Mouse (Mus musculus) liver, embryonic 16.5 days (tissue): ENCODE measurements around the gene Vmn2r89. TPM values are rescaled to one million over a fixed set of nuclear protein-coding genes. Genes with fewer than 3 reads are reported as not detected.
"Not testable (repeated sequence)": the region's sequence is repeated elsewhere in the genome, so short reads cannot be mapped to it uniquely, and the experiment has no call there.

Source experiments
- ATAC-seq: fragments of 200-750 bp; cut with Nextera tagmentation; 2 replicates; pipeline ENCODE4 v1.8.0; 2017; ENCODE audit warnings: low read depth, mild to moderate bottlenecking, moderate number of reproducible peaks, moderate library complexity
- H3K27ac ChIP-seq: fragments of 300-500 bp; sonication (generic); 2 replicates; pipeline ENCODE4 v1.5.1; 2014; ENCODE audit warnings: mild to moderate bottlenecking, low read length
- H3K27me3 ChIP-seq: fragments of 300-500 bp; sonication (generic); 2 replicates; pipeline ENCODE4 v1.6.1; 2014; ENCODE audit warnings: low read depth, low read length, mixed read lengths; ENCODE audit not compliant: control insufficient read depth, insufficient read depth
- H3K36me3 ChIP-seq: fragments of 300-500 bp; sonication (generic); 2 replicates; pipeline ENCODE4 v1.6.1; 2014; ENCODE audit warnings: mild to moderate bottlenecking; ENCODE audit not compliant: control insufficient read depth, insufficient read depth
- H3K4me1 ChIP-seq: fragments of 300-500 bp; sonication (generic); 2 replicates; pipeline ENCODE4 v1.6.1; 2014; ENCODE audit warnings: low read depth, low read length, mixed read lengths; ENCODE audit not compliant: control insufficient read depth
- H3K4me2 ChIP-seq: fragments of 300-500 bp; sonication (generic); 2 replicates; pipeline ENCODE4 v1.6.1; 2014; ENCODE audit warnings: low read depth, low read length, mixed read lengths
- H3K4me3 ChIP-seq: fragments of 300-500 bp; sonication (generic); 2 replicates; pipeline ENCODE4 v1.5.1; 2014; ENCODE audit warnings: low read depth, mild to moderate bottlenecking, low read length
- H3K9ac ChIP-seq: fragments of 300-500 bp; sonication (generic); 2 replicates; pipeline ENCODE4 v1.6.1; 2014; ENCODE audit warnings: low read depth, low read length
- H3K9me3 ChIP-seq: fragments of 300-500 bp; sonication (generic); replicated peaks from 2 replicates; pipeline ENCODE4 v1.6.1; 2016; ENCODE audit warnings: low read length; ENCODE audit not compliant: control insufficient read depth
- WGBS: fragments of 180-500 bp; shearing (Covaris S2); extraction: QIAGEN DNeasy Blood & Tissue Kit; methylation state at CpG from one replicate; pipeline ENCODE4 v1.1.7; 2014; ENCODE audit not compliant: insufficient replicate concordance; 5-methylcytosine and 5-hydroxymethylcytosine counted together
- polyA plus RNA-seq: library from polyadenylated mRNA; unstranded; fragments of >200 nt; fragmentation: Nextera tagmentation; extraction: Ambion mirVana; gene quantifications from 2 replicates; pipeline ENCODE4 v1.2.1, GENCODE M21; 2015

Gene Vmn2r89
- polyA plus RNA-seq, 1 experiment from 2014 or later, result not detected

- H3K36me3 ChIP-seq, result no peaks in the 10 kb centered on the region
- no peak for ATAC-seq
- H3K27me3 ChIP-seq, result no peaks in the 10 kb centered on the region
- no peaks in the 10 kb centered on the region for H3K4me1 ChIP-seq
- no peaks in the 10 kb centered on the region for H3K9me3 ChIP-seq
- no peak overlapping the region for H3K9ac ChIP-seq
- no peak overlapping the region for H3K4me3 ChIP-seq
- 50% methylated on average over 5 of the region's 5 CpGs for WGBS
- no peak overlapping the region for H3K27ac ChIP-seq
- H3K4me2 ChIP-seq, result no peak overlapping the region
These were observed 30.5 kb downstream of the Vmn2r89 start for GRCm38 (mm10) chr14:51482051-51482715.

GRCm38 (mm10) chr14:51482971-51483381 is 31.3 kb downstream of the Vmn2r89 start:
- H3K27me3 ChIP-seq, H3K4me1 ChIP-seq, H3K36me3 ChIP-seq, H3K9ac ChIP-seq, H3K27ac ChIP-seq, ATAC-seq, H3K4me2 ChIP-seq, H3K9me3 ChIP-seq, H3K4me3 ChIP-seq: not testable (repeated sequence)
- 49% methylated on average over 10 of the region's 10 CpGs for WGBS

DNA sequence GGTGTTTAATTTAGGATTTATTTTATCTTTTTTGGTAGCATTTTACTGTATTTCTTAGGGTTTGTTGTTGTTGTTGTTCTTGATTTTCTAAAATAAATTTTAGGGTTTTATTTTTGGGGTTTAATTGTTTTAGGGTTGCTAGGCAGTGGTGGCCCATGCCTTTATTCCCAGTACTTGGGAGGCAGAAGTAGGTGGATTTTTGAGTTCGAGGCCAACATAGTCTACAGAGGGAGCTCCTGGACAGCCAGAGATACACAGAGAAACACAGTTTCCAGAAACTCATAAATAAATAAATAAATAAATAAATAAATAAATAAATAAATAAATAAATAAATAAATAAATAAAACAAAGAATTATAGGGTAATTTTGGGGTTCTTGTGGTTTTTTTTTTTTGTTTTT is 32.0 kb downstream of the Vmn2r89 start:
- Histone ChIP-seq H3K4me2 (no peak overlapping the region), H3K4me1 (no peaks in the 10 kb centered on the region), H3K4me3 (no peak overlapping the region), H3K27me3 (no peaks in the 10 kb centered on the region), H3K9ac (no peak overlapping the region), H3K36me3 (no peaks in the 10 kb centered on the region), H3K9me3 (no peaks in the 10 kb centered on the region), H3K27ac (no peak overlapping the region)
- ATAC-seq, result no peak
- 58% methylated on average over 1 of the region's 1 CpGs for WGBS

DNA sequence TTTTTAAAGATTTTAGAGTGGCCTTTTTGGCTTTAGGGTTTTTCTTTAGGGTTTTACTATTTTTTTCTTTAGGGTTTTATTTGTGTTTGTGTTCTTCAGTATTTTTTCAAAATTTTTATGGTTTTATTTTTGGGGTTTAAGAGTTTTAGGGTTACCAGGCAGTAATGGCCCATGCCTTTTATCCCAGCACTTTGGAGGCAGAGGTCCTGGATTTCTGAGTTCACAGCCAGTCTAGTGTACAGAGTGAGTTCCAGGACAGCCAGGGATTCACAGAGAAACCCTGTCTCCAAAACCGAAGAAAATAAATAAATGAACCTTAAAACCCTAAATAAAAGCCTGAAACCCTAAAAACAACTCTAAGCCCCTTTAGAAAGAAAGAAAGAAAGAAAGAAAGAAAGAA is 34.5 kb downstream of the Vmn2r89 start:
- Histone ChIP-seq H3K9me3 (no peaks in the 10 kb centered on the region), H3K36me3 (no peaks in the 10 kb centered on the region), H3K4me3 (no peak overlapping the region), H3K27me3 (no peaks in the 10 kb centered on the region), H3K4me2 (no peak overlapping the region), H3K27ac (no peak overlapping the region), H3K9ac (no peak overlapping the region), H3K4me1 (no peaks in the 10 kb centered on the region)
- ATAC-seq, result no peak
- WGBS, result 69% methylated on average over 1 of the region's 1 CpGs

GRCm38 (mm10) chr14:51495781-51496180 is 44.1 kb downstream of the Vmn2r89 start:
- WGBS, result 59% methylated on average over 2 of the region's 2 CpGs
- Histone ChIP-seq H3K27me3 (no peaks in the 10 kb centered on the region), H3K36me3 (no peaks in the 10 kb centered on the region), H3K4me1 (no peaks in the 10 kb centered on the region), H3K9me3 (no peaks in the 10 kb centered on the region), H3K9ac (no peak overlapping the region), H3K27ac (no peak overlapping the region), H3K4me2 (no peak overlapping the region), H3K4me3 (no peak overlapping the region)
- ATAC-seq, result no peak

GRCm38 (mm10) chr14:51496955-51497354 is 45.3 kb downstream of the Vmn2r89 start:
- no peak overlapping the region for H3K27ac ChIP-seq
- H3K9ac ChIP-seq, result no peak overlapping the region
- H3K4me1 ChIP-seq, result no peaks in the 10 kb centered on the region
- no peak overlapping the region for H3K4me2 ChIP-seq
- 54% methylated on average over 1 of the region's 1 CpGs for WGBS
- H3K4me3 ChIP-seq, result no peak overlapping the region
- no peaks in the 10 kb centered on the region for H3K36me3 ChIP-seq
- H3K27me3 ChIP-seq, result no peaks in the 10 kb centered on the region
- ATAC-seq, result no peak
- H3K9me3 ChIP-seq, result no peaks in the 10 kb centered on the region

DNA sequence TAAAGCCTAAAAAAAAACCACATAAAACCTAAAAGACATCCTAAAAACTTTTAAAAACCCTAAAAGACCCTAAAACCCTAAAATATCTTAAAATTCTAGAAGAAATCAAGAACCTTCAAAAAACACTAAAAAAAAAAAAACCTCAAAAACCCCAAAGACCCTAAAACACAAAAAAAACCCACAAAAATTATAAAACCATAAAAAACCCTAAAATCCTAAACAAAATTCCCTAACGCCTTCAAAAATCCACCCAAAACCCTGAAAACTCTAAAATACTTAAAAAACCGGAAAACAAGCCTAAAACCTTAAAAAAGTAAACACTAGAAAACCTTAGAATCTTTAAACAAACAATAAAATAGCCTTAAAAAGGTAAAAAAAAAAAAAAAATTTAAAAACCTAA is 46.3 kb downstream of the Vmn2r89 start:
- WGBS, result 58% methylated on average over 2 of the region's 2 CpGs

GRCm38 (mm10) chr14:51499707-51500275 is 48.1 kb downstream of the Vmn2r89 start:
- no peak overlapping the region for H3K9ac ChIP-seq
- no peak overlapping the region for H3K27ac ChIP-seq
- 55% methylated on average over 2 of the region's 2 CpGs for WGBS
- ATAC-seq, result no peak
- H3K4me3 ChIP-seq, result no peak overlapping the region
- no peaks in the 10 kb centered on the region for H3K36me3 ChIP-seq
- H3K27me3 ChIP-seq, result no peaks in the 10 kb centered on the region
- no peak overlapping the region for H3K4me2 ChIP-seq
- H3K4me1 ChIP-seq, result no peaks in the 10 kb centered on the region
- no peaks in the 10 kb centered on the region for H3K9me3 ChIP-seq

More for the DNA sequence above, 46.3 kb downstream of the Vmn2r89 start:
- Histone ChIP-seq H3K9ac (no peak overlapping the region), H3K4me1 (no peaks in the 10 kb centered on the region), H3K27ac (no peak overlapping the region), H3K4me2 (no peak overlapping the region), H3K36me3 (no peaks in the 10 kb centered on the region), H3K27me3 (no peaks in the 10 kb centered on the region), H3K4me3 (no peak overlapping the region), H3K9me3 (no peaks in the 10 kb centered on the region)
- ATAC-seq, result no peak

DNA sequence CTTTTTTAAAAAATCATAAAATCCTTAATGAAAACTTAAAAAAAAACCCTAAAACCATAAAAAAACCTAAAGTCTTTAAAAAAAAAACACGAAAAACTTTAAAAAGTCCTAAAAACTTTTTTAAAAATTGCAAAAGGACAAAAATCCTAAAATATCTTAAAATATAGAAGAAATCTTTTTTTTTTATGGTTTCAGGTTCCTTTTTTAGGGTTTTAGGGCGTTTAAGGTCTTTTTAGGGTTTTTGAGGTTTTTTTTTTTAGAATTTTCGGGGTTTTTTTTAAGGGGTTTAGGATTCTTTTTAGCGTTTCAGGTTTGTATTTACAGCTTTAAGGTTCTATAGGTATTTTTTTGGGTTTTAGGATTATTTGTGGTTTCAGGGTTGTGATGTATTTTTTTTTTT is 48.8 kb downstream of the Vmn2r89 start:
- H3K9ac ChIP-seq, result no peak overlapping the region
- no peaks in the 10 kb centered on the region for H3K27me3 ChIP-seq
- 59% methylated on average over 4 of the region's 4 CpGs for WGBS
- no peaks in the 10 kb centered on the region for H3K9me3 ChIP-seq
- no peak overlapping the region for H3K27ac ChIP-seq
- no peaks in the 10 kb centered on the region for H3K4me1 ChIP-seq
- no peak overlapping the region for H3K4me3 ChIP-seq
- no peaks in the 10 kb centered on the region for H3K36me3 ChIP-seq
- ATAC-seq, result no peak
- no peak overlapping the region for H3K4me2 ChIP-seq
